Mouse (Mus musculus) thymus, postnatal 14 days (tissue): ENCODE results near the gene Cenpj.

Experiments used
- DNase-seq: peaks from one replicate; pipeline ENCODE4 v3.0.0; 2021

Gene Cenpj

DNA sequence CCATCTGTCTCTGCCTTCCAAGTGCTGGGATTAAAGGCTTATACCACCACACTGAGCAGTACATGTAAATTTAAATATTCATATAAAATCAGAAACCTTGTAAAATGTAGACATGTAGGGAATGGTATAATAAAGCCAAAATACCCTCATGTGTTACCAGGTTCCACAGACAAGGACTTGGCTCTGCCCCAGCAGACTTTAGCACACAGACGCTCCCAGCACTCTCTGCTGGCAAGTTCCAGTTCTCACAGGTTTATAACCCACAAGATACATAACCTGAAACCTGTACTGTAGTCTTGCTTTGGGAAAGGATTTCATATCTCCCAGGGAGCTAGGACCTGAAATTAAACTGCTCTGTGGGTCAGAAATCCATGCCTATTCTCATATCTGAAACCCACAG is 30.3 kb downstream of the Cenpj start:
- no peak for DNase-seq

DNA sequence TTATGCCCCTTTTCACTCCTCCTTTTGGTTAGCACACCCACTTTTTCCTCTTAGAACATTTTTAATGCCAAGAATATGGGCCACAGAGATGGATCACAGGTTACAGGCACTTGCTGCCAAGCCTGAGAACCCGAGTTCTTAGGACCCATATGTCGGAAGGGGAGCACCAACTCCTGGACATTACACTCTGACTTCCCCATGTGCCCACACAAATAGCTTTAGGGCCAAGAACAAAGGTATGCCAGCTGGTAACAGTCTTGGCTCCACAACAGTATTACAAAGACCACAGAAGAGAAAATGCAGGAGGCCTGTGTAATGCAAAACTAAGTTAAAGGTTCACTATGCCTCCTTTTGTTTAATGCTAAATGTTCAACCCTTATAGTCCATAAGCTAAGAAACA is 44.4 kb downstream of the Cenpj start:
- DNase-seq = no peak

DNA sequence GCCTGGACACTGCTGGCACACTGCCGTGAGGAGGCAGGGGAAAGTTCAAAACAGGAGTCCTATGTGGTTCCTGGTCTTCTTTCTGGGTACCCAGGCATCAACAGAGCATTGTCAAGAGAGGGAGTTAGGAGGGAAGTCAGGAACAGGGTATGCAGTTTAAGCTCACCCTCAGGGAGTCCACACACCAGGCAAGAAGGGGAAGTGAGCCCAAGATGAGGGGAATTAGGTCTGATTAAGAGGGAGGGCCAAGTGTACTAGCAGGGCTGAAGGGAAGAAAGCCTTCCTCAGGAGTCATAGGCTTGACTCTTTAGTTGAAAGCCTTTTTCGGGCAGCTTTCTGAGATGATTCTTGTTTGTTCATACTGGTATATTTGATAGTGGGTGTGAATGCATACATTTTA is 60.5 kb downstream of the Cenpj start:
- no peak for DNase-seq

DNA sequence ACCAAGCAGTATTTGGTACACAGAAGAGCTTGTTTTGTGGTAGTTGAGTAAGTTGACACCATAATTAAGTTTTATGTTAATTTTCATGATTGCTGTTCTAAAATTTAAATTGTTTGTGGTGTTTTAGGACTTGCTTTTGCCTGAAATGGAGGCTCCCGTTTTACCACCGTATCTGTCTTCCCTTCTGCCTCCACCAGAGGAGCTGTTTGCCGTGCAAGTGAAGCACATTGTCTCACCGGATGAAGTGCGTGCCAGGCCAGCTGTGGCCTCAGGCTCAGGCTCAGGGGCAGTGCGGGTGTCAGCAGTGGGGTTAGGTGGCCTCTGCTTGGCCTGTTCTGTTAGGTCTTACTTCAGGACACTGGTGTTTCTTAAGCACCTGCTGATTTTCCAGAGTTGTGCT is 63.1 kb downstream of the Cenpj start:
- no peak for DNase-seq

DNA sequence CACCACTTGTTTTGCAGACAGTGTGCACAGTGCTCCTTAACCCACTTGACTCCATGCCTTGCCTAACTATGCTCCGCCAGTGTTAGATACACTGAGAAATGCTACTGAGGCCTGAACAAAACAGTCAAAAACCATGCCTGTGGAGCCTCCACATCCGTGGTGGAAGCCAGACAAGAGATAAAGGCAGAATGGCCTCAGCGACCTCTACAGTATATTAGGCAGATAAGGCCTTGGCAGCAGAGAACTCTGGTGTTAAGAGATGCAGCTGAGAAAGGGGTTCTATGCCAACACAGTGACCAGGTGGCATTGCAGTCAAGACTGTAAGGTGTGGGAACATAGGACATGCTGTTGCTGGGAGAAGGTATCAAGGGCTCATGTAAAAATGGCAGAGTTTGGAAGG is 68.5 kb downstream of the Cenpj start:
- DNase-seq = no peak

DNA sequence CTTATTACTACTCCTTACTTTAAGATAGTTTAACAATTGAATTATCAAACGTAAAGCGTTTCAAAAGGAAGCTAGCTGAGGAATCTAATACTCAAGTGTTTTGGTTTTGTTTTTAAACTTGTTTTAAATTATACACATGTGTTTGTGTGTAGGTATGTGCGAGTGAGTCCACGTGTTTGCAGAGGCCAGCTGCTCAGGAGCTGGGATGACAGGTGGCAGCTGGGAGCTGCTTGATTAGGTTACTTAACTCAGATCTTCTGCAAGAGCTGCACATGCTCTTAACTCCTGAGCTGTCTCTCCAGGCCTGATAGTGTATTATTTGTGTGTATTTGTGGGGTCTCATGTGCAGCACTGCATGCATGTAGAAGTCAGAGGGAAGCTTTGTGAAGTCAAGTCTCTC is 72.8 kb downstream of the Cenpj start:
- no peak for DNase-seq

DNA sequence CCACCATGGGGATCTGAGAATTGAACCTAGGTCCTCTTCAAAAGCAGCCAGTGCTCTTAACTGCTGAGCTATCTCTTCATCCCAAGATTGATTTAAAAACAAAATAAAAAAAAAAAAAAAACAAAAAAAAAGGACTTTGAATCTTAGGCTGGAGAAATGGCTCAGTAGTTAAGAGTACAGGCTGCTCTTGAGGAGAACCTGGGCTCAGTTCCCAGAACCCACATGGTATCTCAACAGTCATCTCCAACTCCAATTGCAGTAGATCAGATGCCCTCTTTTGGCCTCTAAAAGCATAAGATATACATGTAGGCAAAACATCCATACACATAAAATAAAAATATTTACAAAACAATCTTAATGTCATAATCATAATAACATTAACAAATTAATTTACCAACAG is 85.4 kb downstream of the Cenpj start:
- DNase-seq = no peak
